Mouse (Mus musculus): Measurements from ENCODE around the gene Mrc1.

GRCm38 (mm10) chr2:14191601-14192000 is 37.6 kb upstream of the Mrc1 start:
- TF ChIP-seq CTCF (IDR thresholded peaks at IDR 0.05; ENCODE audit: control insufficient read depth, insufficient read depth, insufficient read length): no peak
- TF ChIP-seq USF1 (IDR thresholded peaks at IDR 0.05; ENCODE audit: low read depth): no peak
- no peak for TF ChIP-seq MYOD1 (IDR thresholded peaks at IDR 0.05; ENCODE audit: control insufficient read depth, insufficient read length, low read depth)
- no peak for TF ChIP-seq MYOG (IDR thresholded peaks at IDR 0.05; ENCODE audit: control insufficient read depth, extremely low read depth, insufficient read length)
- no peak for TF ChIP-seq FOSL1 (IDR thresholded peaks at IDR 0.05; ENCODE audit: insufficient read depth, low read length, poor library complexity, severe bottlenecking)
